Mouse (Mus musculus): ENCODE measurements around the gene Lpar1.

The Lpar1 gene

DNA sequence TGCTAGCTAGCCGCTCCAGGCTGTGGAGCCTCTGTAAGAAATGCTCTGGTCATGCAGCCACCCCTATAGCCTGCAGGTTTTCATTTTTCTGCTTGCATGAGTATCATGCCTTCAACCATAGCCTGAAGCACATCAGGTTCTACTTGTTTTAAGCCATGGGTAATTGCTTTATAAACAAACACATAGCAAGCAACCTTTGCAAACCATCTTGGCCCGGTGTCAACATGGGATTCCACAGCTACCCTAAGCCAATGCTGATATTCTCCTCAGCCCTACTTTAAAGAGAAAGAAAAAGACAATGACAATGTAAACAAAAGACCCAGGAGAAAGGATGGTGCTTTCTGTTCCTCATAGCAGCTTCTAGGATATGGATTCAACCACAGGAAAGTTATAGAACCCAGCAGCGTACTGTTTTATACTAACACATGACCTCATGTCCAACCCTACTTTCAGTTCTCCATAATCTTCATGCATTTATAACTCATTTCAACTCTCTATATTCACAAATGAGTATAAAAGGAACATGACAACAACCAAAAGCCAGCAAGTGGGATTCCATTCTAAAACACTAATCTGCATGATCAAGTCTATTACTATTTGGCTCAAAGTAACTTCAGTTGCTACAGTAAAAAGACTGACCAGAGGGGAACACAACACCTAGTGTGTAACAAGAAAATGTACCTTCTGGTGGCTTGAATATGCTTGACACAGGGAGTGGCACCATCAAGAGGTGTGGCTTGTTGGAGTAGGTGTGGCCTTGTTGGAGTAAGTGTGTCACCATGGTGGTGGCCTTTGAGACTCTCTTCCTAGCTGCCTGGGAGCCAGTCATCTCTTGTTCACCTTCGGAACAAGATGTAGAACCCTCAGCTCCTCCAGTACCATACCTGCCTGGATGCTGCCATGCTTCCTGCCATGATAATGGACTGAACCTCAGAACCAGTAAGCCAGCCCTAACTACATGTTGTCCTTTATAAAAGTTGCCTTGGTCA is 46.9 kb downstream of the Lpar1 start:
- DNase-seq = no peak

DNA sequence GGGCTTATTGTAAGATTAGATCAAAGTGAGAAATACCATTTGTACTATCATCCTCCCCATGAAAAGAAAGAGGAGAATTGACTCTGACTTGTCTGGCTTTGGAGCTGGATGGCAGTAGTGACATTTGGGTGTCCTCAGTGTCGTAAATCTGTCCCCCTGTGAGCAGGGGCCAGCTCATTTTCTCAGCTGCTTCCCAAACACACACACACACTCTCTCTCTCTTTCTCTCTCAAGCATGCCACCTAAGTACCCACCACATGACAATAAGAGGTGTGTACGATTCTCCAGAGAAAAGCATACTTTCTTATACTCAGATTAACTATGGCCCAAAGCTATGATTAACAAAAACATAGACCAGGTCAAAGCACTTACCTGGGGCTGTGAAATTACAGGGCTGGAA is 49.4 kb downstream of the Lpar1 start:
- DNase-seq = no peak

- DNase-seq = no peak
These were observed 52.5 kb downstream of the Lpar1 start for GRCm38 (mm10) chr4:58501012-58501777.

- no peak for DNase-seq
These were observed 53.9 kb downstream of the Lpar1 start for GRCm38 (mm10) chr4:58499831-58500230.

DNA sequence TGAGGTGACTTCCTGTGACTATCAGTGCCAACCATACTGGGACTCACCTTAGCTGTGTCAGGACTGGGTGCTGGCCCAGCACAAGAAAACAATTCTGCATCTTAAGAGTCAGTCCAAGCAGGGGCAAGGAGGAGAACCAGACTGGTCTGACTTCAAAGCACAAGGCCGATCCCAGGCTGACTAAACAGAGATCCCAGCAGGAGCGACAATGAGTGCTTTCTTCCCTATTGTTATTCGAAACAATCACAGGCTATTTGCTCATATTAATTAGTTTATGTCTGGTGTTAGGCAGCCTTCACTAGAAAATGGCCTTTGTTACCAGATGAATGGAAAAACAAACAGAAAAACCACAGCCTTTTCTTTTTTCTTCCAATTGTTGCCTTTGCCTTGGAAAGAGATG is 54.5 kb downstream of the Lpar1 start:
- no peak for DNase-seq

GRCm38 (mm10) chr4:58498734-58499133 is 55.0 kb downstream of the Lpar1 start:
- no peak for DNase-seq

- no peak for DNase-seq
These were observed 56.4 kb downstream of the Lpar1 start for GRCm38 (mm10) chr4:58497284-58497683.

DNA sequence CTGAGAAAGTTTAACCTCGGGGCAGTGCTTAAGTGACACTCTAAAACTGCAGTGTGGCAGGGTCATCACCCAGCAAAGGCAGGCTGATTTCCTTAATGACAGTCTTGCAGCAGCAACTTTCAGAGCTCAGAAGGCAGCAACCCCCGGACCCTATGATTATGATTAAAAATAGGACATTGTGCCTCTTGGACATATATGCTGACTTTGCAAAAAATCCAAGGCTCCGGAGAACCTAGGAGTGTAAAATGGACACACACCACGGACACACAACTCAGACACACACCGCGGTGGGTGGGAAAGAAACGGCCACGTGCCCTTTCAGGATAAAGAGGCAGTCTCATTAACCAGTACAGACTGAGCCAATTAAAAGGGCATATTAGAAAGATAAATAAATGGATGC is 57.0 kb downstream of the Lpar1 start:
- DNase-seq = no peak

- DNase-seq = no peak
These were observed 62.0 kb downstream of the Lpar1 start for GRCm38 (mm10) chr4:58491742-58492141.

- no peak for DNase-seq
These were observed 63.3 kb downstream of the Lpar1 start for GRCm38 (mm10) chr4:58490374-58490773.

DNA sequence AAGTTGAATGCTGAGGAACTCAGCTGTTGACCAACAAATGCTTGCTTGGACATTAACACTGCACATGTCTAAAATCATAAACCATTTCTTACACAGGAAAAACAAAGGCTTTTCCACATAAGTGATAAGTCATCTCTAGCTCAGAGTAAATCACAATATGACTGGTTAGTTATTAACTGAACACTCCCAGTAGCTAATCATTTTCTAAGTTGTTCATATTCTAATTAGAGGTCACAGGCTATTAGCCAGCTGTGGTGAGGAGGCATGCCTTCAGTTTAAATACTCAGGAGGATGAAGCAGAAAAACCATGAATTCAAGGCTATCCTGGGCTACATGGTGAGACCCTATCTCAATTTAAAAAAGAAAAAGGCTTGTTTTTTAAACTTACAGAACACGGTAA is 75.1 kb downstream of the Lpar1 start:
- DNase-seq = no peak

DNA sequence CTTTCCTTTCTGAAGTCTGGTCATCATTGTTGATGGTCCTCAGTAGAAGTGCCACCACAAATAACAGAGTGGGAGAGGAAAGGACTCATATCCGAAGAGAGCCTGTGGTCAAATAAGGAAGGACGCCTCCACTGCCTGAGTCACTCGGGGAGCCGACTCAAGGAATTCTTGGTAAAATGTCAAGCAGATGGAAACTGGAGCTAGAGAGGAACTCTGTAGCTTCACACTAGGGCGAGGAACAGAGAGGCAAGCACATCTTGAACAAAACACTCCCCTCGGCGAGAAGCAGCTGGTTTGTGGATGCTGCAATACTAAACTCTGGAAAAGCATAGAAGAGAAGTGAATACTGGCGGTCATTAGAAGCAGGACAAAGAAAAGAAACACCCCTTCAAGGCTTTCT is 76.0 kb downstream of the Lpar1 start:
- no peak for DNase-seq

- DNase-seq = no peak
These were observed 82.3 kb downstream of the Lpar1 start for GRCm38 (mm10) chr4:58471203-58471910.

GRCm38 (mm10) chr4:58469651-58470592 is 83.8 kb downstream of the Lpar1 start:
- no peak for DNase-seq

GRCm38 (mm10) chr4:58469035-58469434 is 84.7 kb downstream of the Lpar1 start:
- no peak for DNase-seq

GRCm38 (mm10) chr4:58465586-58465985 is 88.1 kb downstream of the Lpar1 start:
- DNase-seq = no peak

DNA sequence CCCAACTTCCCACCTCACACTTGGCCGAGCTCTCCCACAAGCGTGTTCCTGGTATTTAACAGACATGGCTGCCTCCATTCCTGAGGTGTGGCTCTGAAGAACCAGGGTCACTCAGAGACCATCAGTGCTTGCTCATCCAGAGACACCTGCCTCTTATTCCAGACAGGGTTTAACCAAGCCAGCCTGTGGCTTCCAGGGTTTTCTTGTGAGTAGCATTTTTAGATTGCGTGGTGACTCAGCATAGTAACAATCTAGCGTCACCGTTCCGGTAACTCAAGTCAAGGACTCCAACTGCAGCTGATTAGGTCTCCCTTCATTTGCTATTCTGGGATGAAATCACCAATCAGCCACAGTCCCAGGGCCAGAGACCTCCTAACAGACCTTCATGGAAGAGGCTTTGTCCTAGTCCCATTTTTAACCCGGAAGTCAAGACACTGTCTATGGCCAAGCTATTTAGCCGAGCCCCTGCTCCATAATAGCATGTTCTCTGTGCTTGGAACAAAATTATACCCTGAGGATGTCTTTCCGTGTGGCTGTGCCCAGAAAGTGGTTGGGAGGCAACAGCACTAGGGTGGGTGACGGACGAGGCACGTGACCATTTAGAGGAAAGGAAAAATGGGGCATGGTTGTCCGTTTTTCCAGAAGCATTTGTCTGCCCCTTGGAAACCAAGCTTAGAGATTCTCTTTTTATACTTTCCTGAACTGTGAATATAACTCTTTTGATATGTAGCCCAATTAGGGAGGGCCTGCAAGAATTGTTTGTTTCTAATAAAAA is 89.1 kb downstream of the Lpar1 start:
- DNase-seq = no peak

DNA sequence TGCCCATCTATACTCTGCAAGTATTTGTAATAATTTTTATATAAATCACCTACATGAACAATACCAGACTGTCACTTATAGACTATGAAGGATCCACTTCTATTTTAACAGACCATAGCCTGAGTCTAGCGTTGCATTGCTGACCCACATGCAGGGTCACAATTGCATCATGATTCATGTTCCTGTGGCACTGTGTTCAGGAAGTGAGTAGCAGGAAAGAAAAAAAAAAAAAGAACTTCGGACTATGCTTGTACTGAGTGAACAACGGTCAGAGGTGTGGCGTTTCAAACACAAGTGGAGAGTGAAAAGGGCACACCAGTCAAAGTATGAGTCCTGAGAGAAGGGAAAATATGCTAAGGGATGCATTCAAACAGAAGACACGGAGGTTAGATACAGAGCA is 90.7 kb downstream of the Lpar1 start:
- no peak for DNase-seq

GRCm38 (mm10) chr4:58462586-58462985 is 91.1 kb downstream of the Lpar1 start:
- DNase-seq = no peak

DNA sequence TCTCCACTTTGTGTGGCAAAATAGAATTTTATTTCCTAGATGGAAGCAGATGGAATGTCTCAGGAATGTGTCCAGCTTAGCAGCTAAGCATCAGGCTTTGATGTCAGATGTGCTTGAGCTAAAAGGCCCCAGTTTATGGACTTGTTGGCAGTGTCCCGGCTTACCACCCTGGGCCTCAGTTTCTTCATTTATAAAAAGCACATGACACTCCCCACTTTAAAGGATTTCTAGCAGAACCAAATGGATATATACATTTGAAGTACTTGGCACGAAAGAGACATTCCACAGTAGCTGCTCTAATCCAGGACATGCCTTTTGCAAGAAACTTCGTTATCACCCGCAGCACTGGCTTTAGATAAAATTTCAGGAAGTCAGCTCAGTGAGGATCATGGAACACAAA is 100.4 kb downstream of the Lpar1 start:
- DNase-seq = no peak

DNA sequence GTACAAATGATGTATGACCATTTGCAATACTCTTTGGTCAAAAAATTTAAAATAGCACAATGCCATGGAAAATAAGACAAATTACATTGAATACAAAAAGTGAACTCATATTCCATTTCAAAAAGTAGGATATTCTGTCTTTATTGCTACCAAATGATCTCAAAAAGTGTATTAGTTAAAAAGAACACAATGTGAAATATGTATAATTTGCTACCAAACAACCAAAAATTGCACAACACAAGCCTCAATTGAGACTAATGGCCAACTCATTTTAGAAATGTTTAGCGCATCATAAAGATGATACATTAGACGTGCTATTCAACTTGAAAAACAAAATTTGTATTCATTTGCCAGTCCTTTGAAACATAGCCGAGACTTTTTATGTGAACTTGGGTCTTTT is 104.9 kb downstream of the Lpar1 start:
- no peak for DNase-seq
